Mouse (Mus musculus) telencephalon, adult 2 months (tissue): Measurements from ENCODE around the gene Tnk2.
A peak's percentile ranks its signal among the peaks of the same experiment; 100 is the strongest.

Experiments
- DNase-seq: peaks from one replicate; pipeline ENCODE4 v3.0.0-alpha.2; 2011; ENCODE audit warnings: low read depth, low spot score

Gene Tnk2

DNA sequence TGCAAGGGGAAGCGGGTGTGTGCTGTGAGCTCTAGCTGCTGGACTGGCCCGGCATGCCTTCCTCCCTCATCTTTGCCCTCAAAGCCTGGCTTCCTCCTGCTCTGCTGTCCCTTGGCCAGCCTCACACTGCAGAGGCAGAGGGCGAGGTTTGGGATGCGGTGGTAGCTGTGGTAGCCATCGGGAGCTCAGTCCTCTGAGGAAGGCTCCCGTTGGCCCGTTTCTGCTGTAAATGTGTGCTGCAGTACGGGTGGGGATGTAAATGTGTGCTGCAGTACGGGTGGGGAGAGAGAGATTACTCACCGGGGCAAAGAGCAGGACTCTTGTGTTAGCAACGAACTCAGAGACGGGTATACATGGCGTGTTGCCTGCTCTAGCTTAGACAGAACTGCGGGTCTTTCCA lies 35.1 kb downstream of the Tnk2 start:
- DNase-seq: no peak

DNA sequence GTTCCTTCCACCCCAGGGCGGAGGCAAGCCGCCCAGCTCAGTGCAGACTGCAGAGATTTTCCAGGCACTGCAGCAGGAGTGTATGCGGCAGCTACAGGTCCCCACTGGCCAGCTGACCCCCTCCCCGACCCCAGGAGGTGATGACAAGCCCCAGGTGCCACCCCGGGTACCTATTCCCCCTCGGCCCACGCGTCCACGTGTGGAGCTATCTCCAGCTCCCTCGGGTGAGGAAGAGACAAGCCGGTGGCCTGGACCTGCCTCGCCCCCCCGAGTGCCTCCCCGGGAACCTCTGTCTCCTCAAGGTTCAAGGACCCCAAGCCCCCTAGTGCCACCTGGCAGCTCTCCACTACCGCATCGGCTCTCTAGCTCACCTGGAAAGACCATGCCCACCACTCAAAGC lies 36.3 kb downstream of the Tnk2 start:
- no peak for DNase-seq

DNA sequence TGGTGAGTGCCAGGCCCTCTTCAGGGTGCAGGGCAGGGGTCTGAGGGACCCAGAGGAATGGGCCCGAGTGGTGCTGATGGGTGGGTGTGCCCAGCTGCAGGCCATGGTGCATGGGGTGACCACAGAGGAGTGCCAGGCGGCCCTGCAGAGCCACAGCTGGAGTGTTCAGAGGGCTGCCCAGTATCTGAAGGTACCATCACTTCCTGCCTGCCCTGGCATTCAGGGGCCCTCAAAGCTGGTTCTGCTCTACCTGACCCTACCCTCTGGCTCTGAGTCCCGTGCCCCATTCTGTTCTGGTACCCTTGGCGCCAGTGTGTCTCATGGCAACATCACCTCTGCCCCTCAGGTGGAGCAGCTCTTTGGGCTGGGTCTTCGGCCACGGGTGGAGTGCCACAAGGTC lies 37.1 kb downstream of the Tnk2 start:
- DNase-seq: no peak

DNA sequence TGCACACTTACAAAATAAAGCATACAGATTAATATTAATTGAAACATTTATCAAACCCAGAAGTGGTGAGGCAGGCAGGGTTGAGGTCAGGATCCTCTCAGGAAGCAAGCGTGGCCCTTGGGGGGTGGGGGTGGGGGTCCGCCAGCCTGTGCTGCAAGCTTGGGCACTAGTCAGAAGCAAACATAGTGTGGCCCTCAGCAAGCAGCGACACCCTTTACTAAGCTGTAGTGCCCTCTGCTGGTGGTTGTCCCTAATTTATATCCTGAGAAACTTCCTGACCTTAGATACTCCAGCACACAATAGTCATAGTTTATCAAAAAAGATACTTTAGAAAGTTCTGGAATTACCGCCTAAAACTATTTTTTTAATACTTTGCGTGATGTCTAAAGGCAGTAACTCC lies 38.5 kb downstream of the Tnk2 start:
- DNase-seq: no peak

DNA sequence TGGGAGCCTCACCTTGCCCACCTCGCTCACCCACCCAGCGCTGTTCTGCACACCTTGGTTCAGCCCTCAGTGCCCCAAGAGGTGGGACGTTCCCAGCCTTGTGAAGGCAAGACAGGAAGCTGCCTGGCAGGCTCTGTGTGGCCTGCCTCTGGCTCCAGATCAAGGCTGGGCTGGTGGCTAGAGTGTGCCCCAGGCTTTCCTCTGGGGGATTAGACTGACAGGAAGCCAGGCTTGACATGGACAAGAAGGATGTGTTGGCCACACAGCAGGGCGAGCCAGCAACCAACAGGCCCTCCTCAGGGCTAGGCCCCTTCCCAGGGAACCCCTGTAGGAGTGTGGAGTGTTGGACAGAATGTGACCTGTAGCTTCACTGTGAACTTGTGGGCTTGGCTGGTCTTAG lies 39.2 kb downstream of the Tnk2 start:
- no peak for DNase-seq

DNA sequence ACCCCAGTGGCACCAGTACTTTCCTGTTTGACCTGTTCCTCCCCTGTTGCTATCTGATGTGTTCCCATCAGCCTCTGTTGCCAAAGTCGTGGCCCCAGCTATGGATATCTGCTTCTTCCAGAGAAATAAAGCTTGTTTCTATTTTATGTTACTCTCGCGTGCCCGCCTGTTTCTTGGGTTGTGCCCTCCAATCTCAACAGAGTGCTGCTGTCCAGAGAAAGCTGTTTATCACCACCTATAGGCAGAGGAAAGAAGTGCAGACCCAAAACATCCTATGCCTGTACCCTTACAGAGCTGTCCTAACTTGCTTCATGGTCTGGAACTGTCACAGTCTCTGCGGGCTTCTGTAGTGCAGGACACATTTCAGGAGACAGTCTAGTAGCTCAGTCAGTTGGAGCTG lies 39.7 kb downstream of the Tnk2 start:
- no peak for DNase-seq

DNA sequence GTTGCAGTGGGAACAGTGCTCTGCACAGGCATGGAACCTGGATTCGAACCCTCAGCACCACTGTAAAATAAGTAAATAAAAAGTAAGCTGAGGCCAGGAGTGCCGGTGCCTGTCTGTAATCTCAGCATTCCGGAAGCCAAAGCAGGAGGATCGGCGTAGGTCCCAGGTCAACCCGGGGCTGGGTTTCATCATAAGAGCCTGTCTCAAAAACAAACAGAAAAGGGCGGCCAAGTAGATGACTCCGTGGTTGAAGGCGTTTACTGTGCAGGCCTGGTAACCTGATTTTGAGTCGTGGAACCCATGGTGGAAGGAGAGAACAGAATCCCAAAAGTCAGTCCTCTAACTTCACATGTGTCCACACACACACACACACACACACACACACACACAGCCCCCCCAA lies 41.7 kb downstream of the Tnk2 start:
- no peak for DNase-seq

DNA sequence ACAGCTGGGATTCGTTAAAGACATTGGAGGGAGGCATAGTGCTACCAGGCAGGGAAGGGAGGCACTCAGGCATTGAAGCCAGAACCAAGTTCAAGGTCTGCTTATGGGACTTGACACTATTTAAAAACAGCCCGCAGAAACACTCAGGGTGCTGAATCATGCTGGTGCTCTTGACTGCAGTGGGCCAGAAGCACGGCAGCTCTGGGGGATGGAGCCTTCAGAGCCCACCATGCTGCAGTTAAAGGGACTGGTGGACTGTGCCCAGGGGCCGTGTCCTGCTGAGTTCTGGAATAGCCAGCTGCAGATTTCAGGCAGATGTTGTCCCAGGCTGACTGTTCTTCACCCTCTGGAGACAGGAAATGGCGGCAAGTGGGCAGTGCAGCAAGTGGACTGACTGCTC lies 42.3 kb downstream of the Tnk2 start:
- DNase-seq: no peak

DNA sequence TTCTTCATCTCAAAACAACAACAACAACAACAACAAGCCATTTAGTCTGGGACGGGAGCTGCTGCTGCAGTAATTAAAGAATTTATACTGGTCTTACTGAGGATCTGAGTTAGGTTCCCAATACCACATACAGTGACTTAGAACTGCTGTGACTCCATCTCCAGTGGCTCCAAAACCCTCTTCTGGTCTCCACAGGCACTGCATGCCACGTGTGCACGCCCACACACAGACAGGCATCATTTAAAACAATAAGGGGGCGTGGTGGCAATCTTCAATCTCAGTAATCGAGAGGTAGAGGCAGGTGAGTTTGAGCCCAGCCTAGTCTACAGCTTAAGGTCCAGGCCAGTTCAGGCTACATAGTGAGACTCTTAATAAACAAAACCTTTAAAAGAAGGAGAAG lies 43.5 kb downstream of the Tnk2 start:
- no peak for DNase-seq

DNA sequence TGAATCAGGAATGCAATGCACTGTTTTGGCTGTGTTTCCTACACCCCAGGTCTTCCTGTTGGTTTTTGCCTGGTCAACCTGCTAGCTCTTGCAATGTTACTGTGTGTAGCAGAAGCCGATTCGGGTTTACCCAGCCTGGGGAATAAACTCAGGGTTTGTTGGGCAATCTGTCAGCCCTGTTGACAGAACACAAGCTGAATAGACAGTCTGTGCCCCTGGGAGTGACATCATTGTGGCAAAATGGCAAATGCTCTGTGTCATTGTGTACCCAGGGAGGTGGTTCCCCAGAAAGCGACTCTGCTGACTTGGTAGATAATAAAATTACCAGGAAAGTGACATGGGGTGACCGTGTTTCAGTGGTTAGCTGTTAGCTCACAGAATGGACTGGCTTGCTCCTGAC lies 45.1 kb downstream of the Tnk2 start:
- DNase-seq: peak; percentile 50

DNA sequence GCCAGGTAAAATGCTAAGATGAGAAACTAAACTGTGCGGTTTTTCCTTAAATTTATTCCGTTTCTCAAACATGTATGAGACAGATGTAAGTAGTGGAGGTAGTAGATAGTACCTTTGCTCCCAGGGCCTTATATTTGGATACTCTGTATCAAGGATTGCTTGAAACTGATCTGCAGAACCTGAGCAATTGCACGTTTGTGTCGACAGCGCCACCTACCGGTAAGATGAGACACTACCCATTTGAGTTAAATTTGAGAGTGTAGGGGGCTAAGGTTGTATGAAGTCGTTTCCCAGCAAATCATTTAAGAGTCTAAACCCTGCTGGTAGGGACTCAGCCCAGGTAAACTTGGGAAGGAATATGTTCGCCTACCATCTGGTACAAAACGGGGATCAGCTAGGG lies 45.8 kb downstream of the Tnk2 start:
- peak; percentile 36 for DNase-seq

DNA sequence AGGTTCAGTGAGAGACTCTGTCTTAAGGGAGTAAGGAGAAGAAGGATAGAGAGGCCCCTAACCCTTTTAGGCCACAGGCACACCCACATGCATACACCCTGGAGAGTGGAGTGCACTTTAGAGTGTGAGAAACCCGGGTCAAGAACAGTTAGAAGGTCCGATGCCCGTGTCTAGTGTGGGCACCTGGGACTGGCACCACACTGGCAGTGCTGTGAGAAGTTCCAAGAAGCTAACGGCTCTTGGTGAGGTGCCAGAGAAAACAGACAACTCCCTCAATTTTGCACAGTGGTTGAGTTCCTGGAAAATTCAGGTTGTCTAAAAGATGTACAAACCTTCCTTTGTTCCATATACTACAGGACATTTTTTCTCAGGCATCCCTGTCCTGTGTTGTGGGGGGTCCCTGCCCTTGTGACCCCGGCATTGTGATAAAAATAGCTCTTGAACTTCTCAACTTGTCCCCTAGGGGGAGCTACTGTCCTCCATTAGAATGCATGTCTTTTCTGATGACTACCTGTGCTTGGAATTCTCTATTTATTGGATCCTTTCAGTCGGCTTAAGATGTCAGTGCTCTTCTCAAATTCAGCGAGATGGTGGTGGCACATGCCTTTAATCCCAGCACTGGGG lies 53.3 kb downstream of the Tnk2 start:
- DNase-seq: no peak

DNA sequence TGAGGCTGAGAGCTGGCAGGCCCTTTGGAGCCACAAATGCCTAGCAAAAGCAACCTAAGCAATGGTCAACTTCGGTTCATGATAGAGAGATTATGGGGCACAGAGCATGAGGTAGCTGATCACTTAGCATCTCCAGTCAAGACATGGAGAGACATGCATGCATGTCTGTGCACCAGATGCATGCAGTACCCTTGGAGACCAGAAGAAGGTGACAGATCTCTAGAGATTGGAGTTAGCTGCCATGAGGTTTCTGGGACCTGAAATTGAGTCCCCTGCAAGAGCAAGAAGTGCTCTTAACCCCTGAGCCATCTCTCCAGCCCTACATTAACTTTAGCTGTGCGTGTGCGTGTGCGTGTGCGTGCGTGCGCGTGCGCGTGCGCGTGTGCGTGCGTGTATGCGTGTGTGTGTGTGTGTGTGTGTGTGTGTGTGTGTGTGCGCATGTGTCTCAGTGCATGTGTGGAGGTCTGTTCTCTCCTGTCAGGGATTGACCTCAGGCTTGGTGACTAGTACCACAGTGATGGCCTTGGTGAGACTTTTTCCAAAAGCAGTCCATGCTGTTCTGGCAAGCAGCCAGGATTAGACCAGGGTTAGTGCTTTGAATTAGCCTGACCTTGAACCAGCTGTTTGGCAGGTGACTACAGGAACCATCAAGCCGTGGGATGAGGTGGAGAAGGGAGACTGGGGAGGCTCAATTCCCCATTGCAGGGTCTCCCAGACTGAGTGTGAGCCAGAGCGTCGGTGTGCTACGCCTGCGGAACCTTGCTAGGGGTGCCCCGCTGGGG lies 54.2 kb downstream of the Tnk2 start:
- no peak for DNase-seq

DNA sequence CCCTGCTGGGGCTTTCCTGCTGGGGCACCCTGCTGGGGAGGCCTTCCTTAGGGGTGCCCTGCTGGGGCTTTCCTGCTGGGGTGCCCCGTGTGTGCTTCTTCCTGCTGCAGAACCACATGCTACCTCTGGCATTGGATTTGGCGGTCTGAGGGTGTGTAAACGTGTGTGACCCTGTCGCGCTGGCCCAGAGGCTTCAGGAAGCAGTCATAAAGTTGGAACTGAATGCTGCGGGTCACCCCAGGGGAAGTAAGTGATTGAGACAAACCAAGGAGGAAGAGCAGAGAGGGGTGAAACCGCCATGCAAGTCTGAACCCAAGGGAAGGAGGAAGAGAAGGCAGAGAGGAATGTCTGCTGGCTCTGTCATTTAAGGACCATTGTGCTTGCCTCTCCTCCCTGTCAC lies 54.9 kb downstream of the Tnk2 start:
- no peak for DNase-seq

DNA sequence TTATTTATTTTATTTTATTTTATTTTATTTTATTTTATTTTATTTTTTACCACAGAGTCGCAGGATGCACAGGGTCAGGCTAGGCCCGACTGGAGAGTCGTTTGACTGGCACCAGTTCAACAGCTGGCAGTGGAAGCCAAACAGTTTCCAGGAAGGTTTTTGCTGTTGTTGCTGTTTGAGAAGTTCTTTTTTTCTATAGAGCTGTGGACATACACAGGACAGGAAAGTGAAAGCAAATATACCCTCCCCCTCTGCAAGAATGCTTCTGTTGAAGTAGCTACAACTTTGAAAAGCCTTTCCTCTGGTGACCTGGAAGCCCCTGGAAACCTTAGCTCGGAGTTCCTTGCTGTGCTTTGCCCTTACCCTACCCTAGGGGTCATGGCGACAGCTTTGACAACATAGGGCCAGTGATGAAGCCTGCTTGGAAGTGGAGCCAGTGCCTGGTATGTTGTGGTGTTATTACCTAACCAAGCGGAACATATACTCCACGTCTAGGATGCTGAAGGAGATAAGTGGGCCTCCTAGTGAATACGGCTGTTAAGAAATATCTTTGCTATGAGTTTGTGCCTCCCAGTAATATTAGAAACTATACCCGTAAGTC lies 59.7 kb downstream of the Tnk2 start:
- DNase-seq: no peak

DNA sequence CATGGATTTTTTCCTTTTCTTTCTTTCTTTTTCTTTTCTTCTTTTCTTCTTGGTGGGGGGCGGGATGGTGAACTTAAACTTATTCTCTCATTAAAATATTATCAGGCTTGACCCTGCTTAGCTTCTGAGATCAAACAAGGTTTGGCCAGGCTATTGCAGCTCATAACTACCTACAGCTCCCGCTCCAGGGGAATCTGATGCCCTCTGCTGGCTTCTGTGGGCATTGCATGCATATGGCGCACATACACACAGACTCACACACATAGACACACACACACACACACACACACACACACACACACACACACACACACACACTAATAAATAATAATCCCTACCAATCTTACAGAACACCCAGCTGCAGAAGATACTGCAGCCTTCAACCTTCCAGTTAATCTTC lies 61.9 kb downstream of the Tnk2 start:
- no peak for DNase-seq

DNA sequence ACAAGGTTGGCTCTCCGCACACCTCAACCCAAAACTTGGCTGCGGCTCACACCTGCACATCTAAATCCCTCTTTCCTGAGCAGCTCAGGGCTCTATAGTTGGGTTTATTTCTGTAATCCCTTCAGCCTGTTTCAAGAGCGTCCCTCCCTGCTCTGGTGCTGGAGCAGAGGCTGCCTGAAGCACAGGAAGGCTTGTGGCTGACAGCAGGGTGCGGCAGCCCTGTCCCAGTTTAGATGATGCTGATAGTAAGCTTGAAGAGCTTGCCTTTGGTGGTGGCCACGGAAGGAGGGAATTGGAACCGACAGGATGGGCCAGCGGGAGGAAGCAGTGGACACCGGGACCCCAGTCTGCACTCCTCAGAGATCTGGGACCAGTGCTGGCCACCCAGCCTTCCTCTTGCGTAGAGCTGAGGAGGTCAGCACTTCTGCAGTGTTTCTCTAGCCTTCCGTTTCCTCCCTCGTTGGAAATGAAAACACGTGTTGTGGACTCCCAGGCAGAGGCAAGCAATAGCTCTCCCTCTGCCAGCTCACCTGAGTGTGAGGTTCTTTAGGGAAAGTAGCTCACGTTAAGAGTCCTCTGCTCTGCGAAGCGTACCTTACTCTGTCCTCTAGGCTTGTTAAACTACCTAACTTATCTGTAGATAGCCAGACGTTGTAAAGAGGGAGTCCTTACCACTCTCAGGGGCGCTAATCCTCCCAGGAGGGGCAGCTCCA lies 63.6 kb downstream of the Tnk2 start:
- DNase-seq: no peak

DNA sequence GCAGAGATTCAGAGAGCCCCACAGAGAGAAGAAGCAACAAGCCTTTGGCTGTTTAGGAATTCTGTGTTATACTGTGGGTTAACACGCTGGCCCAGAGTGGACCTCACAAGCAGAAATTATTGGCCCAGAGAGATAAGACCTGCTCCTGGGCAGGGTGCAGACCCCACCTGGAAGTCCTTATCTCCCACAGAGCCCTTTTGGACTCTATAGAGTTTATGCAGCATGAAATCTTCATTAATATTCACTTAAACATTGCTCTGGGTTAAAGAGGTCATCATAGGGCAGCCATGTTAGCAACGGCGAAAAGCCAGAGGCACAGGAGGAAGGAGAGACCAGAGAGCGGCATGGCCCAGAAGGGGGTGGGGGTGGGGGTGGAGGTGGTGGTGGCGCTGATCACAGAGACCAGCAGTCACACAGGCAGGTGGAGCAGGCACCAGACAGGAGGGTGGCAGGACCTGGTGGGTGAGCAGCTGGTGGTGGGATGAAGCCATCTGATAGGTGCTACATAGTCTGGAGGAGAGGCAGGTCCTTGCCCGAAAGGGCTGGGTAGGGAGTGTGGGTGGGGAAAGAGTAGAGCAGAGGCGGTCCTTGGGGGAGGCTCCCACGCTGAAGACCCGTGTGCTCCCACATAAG lies 64.3 kb downstream of the Tnk2 start:
- no peak for DNase-seq

DNA sequence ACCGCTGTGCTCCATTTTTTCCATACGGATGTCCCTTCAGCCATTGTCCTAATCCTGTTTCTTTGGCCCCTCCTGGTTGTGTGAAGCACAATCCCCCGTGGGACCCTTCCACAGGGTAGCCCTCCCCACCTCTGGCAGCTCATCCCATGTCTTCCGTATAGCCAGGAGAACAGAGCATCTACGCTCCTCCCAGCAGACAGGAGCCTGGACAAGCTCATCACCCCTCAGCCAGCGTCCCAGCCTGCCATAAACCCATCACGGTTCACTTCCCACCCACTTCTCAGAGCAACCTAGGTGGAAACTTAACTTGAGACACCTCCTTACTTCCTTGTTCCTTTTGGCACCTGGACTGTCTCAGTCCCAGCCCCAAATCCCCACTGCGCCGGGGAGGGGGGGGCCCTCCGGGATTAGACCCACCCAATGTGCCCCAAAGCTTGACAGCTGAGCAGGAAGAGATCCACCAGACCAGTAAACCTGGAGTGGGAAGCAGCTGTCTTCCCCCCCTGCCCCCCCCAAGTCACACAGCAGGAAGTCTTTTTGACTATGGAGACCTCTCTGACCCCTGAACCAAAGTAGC lies 64.9 kb downstream of the Tnk2 start:
- no peak for DNase-seq

DNA sequence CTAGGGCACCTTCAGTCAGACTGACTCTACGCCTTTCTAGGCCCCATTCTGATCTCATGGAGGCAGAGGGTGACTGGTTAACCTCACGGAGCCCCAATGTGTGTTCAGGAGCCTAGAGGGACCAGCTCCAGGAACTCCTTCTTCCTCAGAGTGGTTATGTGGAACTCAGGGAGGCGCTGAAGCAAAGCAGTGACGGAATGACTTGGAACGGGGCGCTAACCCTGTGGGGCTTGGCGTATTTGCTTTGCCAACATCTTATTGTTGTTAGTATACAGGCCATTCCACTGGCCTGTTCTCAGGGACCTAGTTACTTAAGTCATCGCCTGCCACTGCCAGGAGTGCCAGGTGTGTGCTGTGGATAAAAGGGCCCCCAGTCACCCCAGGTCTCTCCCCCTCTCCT lies 65.4 kb downstream of the Tnk2 start:
- DNase-seq: no peak

DNA sequence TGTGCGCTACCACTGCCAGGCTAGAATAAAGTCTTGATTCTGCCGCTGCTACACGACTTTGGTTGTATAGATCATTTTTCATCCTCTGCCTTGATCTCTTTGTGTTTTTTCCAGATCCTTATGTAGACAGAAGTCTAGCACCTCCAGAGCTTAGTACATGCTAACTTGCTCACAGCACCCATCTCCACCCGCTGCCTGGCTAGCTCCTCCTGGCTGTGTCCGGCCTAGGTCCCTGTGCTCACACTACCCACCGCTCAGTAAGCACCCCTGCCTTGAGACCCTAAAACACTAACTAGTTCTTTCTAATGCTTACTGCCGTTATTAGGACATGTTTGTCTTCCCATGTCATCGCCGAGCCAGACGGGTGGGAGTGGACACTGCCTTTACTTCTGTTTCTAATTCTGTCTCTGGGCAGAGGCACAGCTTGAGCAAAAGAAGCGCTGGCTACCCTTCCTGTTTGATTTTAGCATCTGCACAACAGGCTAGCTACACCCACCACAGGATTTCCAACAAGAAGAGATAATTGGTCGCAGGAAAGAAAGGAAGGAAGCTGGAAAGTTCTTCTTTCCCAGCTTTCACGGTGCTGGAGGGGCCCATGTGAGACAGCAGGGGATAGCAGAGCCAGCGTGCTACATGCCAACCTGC lies 66.9 kb downstream of the Tnk2 start:
- peak; percentile 40 for DNase-seq
